Mouse (Mus musculus) ES-Bruce4 (cell line): ENCODE data around the gene Galntl6.

ENCODE experiments used
- CTCF ChIP-seq: IDR thresholded peaks from one replicate; pipeline ENCODE4 v1.8.1; 2011; ENCODE audit warnings: low read depth, low read length
- POLR2A ChIP-seq: IDR thresholded peaks from one replicate; pipeline ENCODE4 v1.8.1; 2011; ENCODE audit warnings: low read length; ENCODE audit not compliant: insufficient read depth

GRCm38 (mm10) chr8:58244830-58245229 lies 667.6 kb downstream of the Galntl6 start:
- no peak for TF ChIP-seq POLR2A
- no peak for TF ChIP-seq CTCF
